Mouse (Mus musculus): ENCODE results near the gene Rbpjl.

The Rbpjl gene

GRCm38 (mm10) chr2:164402906-164403305 is at the start of gene Rbpjl:
Rbpjl (plus strand) TSS chr2:164403141.
- in situ Hi-C loops (cut with MboI, MseI): no loop called here

GRCm38 (mm10) chr2:164353356-164353755 is 49.6 kb upstream of the Rbpjl start:
- in situ Hi-C loops (cut with MboI, MseI): no loop called here

GRCm38 (mm10) chr2:164356177-164356967 is 46.6 kb upstream of the Rbpjl start:
- in situ Hi-C loops (cut with MboI, MseI): no loop called here

- in situ Hi-C loops (cut with MboI, MseI): no loop called here
Measured at GRCm38 (mm10) chr2:164358373-164358772, 44.6 kb upstream of the Rbpjl start.

GRCm38 (mm10) chr2:164359031-164359430 is 43.9 kb upstream of the Rbpjl start:
- in situ Hi-C loops (cut with MboI, MseI): no loop called here

GRCm38 (mm10) chr2:164359668-164360067 is 43.3 kb upstream of the Rbpjl start:
- in situ Hi-C loops (cut with MboI, MseI): no loop called here

- in situ Hi-C loops (cut with MboI, MseI): no loop called here
Measured at GRCm38 (mm10) chr2:164360974-164361657, 41.8 kb upstream of the Rbpjl start.

- in situ Hi-C loops (cut with MboI, MseI): no loop called here
Measured at GRCm38 (mm10) chr2:164366947-164367346, 36.0 kb upstream of the Rbpjl start.

- in situ Hi-C loops (cut with MboI, MseI): no loop called here
Measured at GRCm38 (mm10) chr2:164368620-164369105, 34.3 kb upstream of the Rbpjl start.

GRCm38 (mm10) chr2:164371371-164371770 is 31.6 kb upstream of the Rbpjl start:
- in situ Hi-C loops (cut with MboI, MseI): no loop called here

- in situ Hi-C loops (cut with MboI, MseI): no loop called here
Measured at GRCm38 (mm10) chr2:164372408-164373053, 30.4 kb upstream of the Rbpjl start.

GRCm38 (mm10) chr2:164373187-164373586 is 29.8 kb upstream of the Rbpjl start:
- in situ Hi-C loops (cut with MboI, MseI): no loop called here

- in situ Hi-C loops (cut with MboI, MseI): no loop called here
Measured at GRCm38 (mm10) chr2:164377478-164378426, 25.2 kb upstream of the Rbpjl start.

- in situ Hi-C loops (cut with MboI, MseI): no loop called here
Measured at GRCm38 (mm10) chr2:164381726-164382125, 21.2 kb upstream of the Rbpjl start.

- in situ Hi-C loops (cut with MboI, MseI): no loop called here
Measured at GRCm38 (mm10) chr2:164382971-164383370, 20.0 kb upstream of the Rbpjl start.

- in situ Hi-C loops (cut with MboI, MseI): no loop called here
Measured at GRCm38 (mm10) chr2:164383656-164384399, 19.1 kb upstream of the Rbpjl start.

- in situ Hi-C loops (cut with MboI, MseI): no loop called here
Measured at GRCm38 (mm10) chr2:164385927-164386763, 16.8 kb upstream of the Rbpjl start.

- in situ Hi-C loops (cut with MboI, MseI): no loop called here
Measured at GRCm38 (mm10) chr2:164386953-164387352, 16.0 kb upstream of the Rbpjl start.

GRCm38 (mm10) chr2:164389020-164389419 is 13.9 kb upstream of the Rbpjl start, which contains the start of gene Slpi:
Slpi (minus strand) TSS chr2:164389095.
- in situ Hi-C loops (cut with MboI, MseI): no loop called here

Data from T-helper 1 cell (primary cell).